Mouse (Mus musculus) testis, adult 2 months (tissue): ENCODE measurements at regions not wholly inside any gene's neighbourhood (a gene's known extent, or its start where the extent isn't known, plus 50 kb on each side); places are given as distances from the start of the nearest gene placed in this dataset.

Source experiments
- CTCF ChIP-seq: fragments of 200-500 bp; IDR thresholded peaks from 2 replicates; pipeline ENCODE4 v1.5.1; 2012; ENCODE audit warnings: low read depth, mild to moderate bottlenecking, inconsistent platforms, low read length, moderate library complexity; ENCODE audit not compliant: control insufficient read depth, insufficient read depth, insufficient replicate concordance
- POLR2A ChIP-seq: fragments of 200-500 bp; IDR thresholded peaks from 2 replicates; pipeline ENCODE4 v1.6.1; 2012; ENCODE audit warnings: low read depth, mild to moderate bottlenecking, inconsistent platforms, low read length, moderate library complexity; ENCODE audit not compliant: control insufficient read depth

GRCm38 (mm10) chr7:63335146-63335545 lies 109.4 kb upstream of the Otud7a start:
- TF ChIP-seq CTCF (no peak), POLR2A (no peak)
